Mouse (Mus musculus) neural tube, embryonic 11.5 days (tissue): ENCODE measurements around the gene Scfd2. TPM values are rescaled to one million over a fixed set of nuclear protein-coding genes. Genes with fewer than 3 reads are reported as not detected.

Source experiments
- ATAC-seq: fragments of 200-750 bp; cut with Nextera tagmentation; 2 replicates; pipeline ENCODE4 v1.8.0; 2017; ENCODE audit warnings: moderate number of reproducible peaks, mild to moderate bottlenecking, moderate TSS enrichment, moderate library complexity; ENCODE audit not compliant: insufficient read depth, low FRiP score, low TSS enrichment
- DNase-seq: peaks from one replicate; pipeline ENCODE4 v3.0.0-alpha.2; 2015; ENCODE audit warnings: low spot score
- H3K27ac ChIP-seq: fragments of 300-500 bp; sonication (generic); 2 replicates; pipeline ENCODE4 v1.5.1; 2014; ENCODE audit warnings: low read depth, mild to moderate bottlenecking, low read length
- H3K27me3 ChIP-seq: fragments of 300-500 bp; sonication (generic); 2 replicates; pipeline ENCODE4 v1.6.1; 2014; ENCODE audit warnings: mild to moderate bottlenecking, low read length, mixed read lengths; ENCODE audit not compliant: control insufficient read depth, insufficient read depth
- H3K36me3 ChIP-seq: fragments of 300-500 bp; sonication (generic); 2 replicates; pipeline ENCODE4 v1.6.1; 2014; ENCODE audit warnings: mild to moderate bottlenecking, low read length, moderate library complexity, mixed read lengths; ENCODE audit not compliant: control insufficient read depth, insufficient read depth
- H3K4me1 ChIP-seq: fragments of 300-500 bp; sonication (generic); 2 replicates; pipeline ENCODE4 v1.6.1; 2014; ENCODE audit warnings: low read length, mixed read lengths; ENCODE audit not compliant: control insufficient read depth, insufficient read depth
- H3K4me2 ChIP-seq: fragments of 300-500 bp; sonication (generic); 2 replicates; pipeline ENCODE4 v1.6.1; 2014; ENCODE audit warnings: low read depth, mild to moderate bottlenecking, moderate library complexity
- H3K4me3 ChIP-seq: fragments of 300-500 bp; sonication (generic); 2 replicates; pipeline ENCODE4 v1.5.1; 2014; ENCODE audit warnings: low read depth, low read length
- H3K9ac ChIP-seq: fragments of 300-500 bp; sonication (generic); 2 replicates; pipeline ENCODE4 v1.6.1; 2014; ENCODE audit warnings: mild to moderate bottlenecking, low read length
- H3K9me3 ChIP-seq: fragments of 300-500 bp; sonication (generic); 2 replicates; pipeline ENCODE4 v1.6.1; 2016; ENCODE audit warnings: low read length; ENCODE audit not compliant: control insufficient read depth
- WGBS: fragments of 180-500 bp; shearing (Covaris S2); extraction: QIAGEN DNeasy Blood & Tissue Kit; methylation state at CpG from one replicate; pipeline ENCODE4 v1.1.7; 2014; 5-methylcytosine and 5-hydroxymethylcytosine counted together
- polyA plus RNA-seq: library from polyadenylated mRNA; unstranded; fragments of >200 nt; fragmentation: Nextera tagmentation; extraction: Ambion mirVana; gene quantifications from 2 replicates; pipeline ENCODE4 v1.2.1, GENCODE M21; 2014

The Scfd2 gene
- polyA plus RNA-seq, 1 experiment from 2014 or later = 14.7 TPM

DNA sequence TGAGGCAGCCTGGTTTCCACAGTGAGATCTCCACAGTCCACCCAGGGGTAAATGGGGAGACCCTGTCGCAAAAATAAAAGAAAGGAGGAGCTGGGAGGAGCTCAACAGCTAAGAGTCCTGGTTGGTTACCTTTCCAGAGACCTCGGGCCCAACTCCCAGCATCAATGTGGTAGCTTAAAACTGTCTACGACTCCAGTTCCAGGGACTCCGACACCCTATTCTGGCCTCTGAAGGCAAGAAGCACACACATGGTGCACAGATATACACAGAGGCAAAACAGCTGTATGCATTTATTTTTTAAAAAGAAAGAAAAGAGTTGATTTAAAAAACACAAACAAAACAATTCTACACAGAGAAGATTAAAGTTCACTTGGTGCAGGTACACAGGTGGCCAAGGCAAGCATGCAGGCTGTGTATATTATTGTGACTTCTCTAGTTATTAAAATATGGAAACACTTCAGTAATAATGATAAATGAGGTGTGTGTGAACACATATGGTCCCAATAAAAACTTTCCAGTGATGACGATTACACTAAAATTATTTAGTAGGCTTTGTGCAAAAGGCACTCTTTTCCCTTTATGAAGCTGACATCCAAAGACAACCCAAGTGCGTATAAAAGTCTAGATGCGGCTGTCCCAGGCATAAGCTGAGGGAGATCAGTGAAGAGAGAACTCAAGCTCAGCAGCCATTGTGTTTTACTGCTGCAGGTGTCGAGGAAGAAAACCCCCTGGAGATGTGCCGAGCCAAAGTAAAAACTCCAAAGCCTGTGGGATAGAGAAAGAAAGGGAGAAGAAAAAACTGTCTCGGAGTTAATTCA, 83.8 kb downstream of the Scfd2 start:
- Histone ChIP-seq H3K4me2 (no peak overlapping the region), H3K9me3 (no peaks in the 10 kb centered on the region), H3K27ac (no peak overlapping the region), H3K4me1 (no peaks in the 10 kb centered on the region), H3K4me3 (no peak overlapping the region), H3K27me3 (no peaks in the 10 kb centered on the region), H3K36me3 (no peaks in the 10 kb centered on the region), H3K9ac (no peak overlapping the region)
- 49% methylated on average over 10 of the region's 10 CpGs for WGBS
- ATAC-seq = no peak
- no peak for DNase-seq

DNA sequence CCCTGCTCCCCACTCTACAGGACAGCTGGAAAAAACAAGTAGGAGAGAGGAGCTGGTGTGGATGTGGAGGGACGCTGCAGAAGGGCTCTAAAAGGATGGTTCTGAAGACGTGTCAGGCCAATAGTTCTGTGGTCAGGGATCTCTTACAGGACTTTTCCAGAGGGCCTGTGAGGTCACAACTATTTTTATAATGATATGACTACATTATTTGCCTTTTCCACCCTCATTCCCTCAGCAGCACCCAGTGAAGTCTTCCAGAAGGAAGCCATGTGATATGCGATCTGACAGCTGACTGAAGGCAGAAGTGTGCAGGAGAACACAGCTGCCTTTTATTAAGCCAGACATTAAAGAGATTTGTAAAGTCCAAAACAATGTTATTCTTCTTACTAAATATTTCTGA, 85.7 kb downstream of the Scfd2 start:
- H3K4me2 ChIP-seq = no peak overlapping the region
- ATAC-seq (no peak), DNase-seq (no peak)
- H3K27ac ChIP-seq = no peak overlapping the region
- no peaks in the 10 kb centered on the region for H3K9me3 ChIP-seq
- H3K4me3 ChIP-seq = no peak overlapping the region
- WGBS = 68% methylated on average over 3 of the region's 3 CpGs
- H3K36me3 ChIP-seq = no peaks in the 10 kb centered on the region
- H3K27me3 ChIP-seq = no peaks in the 10 kb centered on the region
- no peak overlapping the region for H3K9ac ChIP-seq
- H3K4me1 ChIP-seq = no peaks in the 10 kb centered on the region

GRCm38 (mm10) chr5:74438353-74438752, 93.2 kb downstream of the Scfd2 start:
- H3K4me1 ChIP-seq = no peaks in the 10 kb centered on the region
- DNase-seq = no peak
- H3K4me2 ChIP-seq = no peak overlapping the region
- ATAC-seq = no peak
- H3K9ac ChIP-seq = no peak overlapping the region
- H3K4me3 ChIP-seq = no peak overlapping the region
- no peaks in the 10 kb centered on the region for H3K27me3 ChIP-seq
- H3K36me3 ChIP-seq = no peaks in the 10 kb centered on the region
- WGBS = 87% methylated on average over 8 of the region's 8 CpGs
- H3K9me3 ChIP-seq = no peaks in the 10 kb centered on the region
- H3K27ac ChIP-seq = no peak overlapping the region

- peak overlapping the region; percentile 10 for H3K4me2 ChIP-seq
- H3K4me1 ChIP-seq = no peaks in the 10 kb centered on the region
- H3K9me3 ChIP-seq = no peaks in the 10 kb centered on the region
- H3K27me3 ChIP-seq = no peaks in the 10 kb centered on the region
- H3K27ac ChIP-seq = no peak overlapping the region
- ATAC-seq (no peak), DNase-seq (peak; percentile 77)
- no peak overlapping the region for H3K9ac ChIP-seq
- 6% methylated on average over 9 of the region's 9 CpGs for WGBS
- no peaks in the 10 kb centered on the region for H3K36me3 ChIP-seq
- no peak overlapping the region for H3K4me3 ChIP-seq
These were observed 97.9 kb downstream of the Scfd2 start for GRCm38 (mm10) chr5:74433580-74434147.

- Histone ChIP-seq H3K9ac (no peak overlapping the region), H3K36me3 (no peaks in the 10 kb centered on the region), H3K4me1 (no peaks in the 10 kb centered on the region), H3K27me3 (no peaks in the 10 kb centered on the region), H3K27ac (no peak overlapping the region), H3K4me2 (peak overlapping the region; percentile 19), H3K4me3 (no peak overlapping the region), H3K9me3 (no peaks in the 10 kb centered on the region)
- WGBS = 12% methylated on average over 14 of the region's 14 CpGs
- peak; percentile 76; the same call in 1 of the 2 replicates for ATAC-seq
- peak; percentile 56 for DNase-seq
These were observed 98.5 kb downstream of the Scfd2 start for GRCm38 (mm10) chr5:74432879-74433539.

- 88% methylated on average over 5 of the region's 5 CpGs for WGBS
- Histone ChIP-seq H3K9me3 (no peaks in the 10 kb centered on the region), H3K36me3 (no peaks in the 10 kb centered on the region), H3K4me3 (no peak overlapping the region), H3K4me2 (no peak overlapping the region), H3K27ac (no peak overlapping the region), H3K4me1 (no peaks in the 10 kb centered on the region), H3K27me3 (no peaks in the 10 kb centered on the region), H3K9ac (no peak overlapping the region)
- ATAC-seq = no peak
- DNase-seq = no peak
These were observed 110.9 kb downstream of the Scfd2 start for GRCm38 (mm10) chr5:74420615-74421132.

DNA sequence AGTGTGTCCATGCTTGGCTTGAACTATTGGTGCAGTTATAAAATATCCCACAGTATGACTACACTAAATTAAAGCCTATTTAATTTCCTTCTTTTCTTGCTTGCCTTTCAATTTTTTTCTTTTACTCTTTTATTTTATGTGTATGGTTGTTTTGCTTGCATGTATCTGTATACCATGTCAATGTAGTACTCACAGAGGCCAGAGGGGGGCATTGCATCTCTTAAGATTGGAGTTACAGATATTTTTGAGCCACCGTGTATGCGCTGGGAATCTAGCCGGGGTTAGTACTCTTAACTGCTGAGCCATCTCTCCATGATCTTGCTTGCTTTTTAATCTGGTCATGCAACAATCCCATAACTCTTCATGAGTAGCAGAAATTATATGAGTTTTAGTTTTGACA, 119.0 kb downstream of the Scfd2 start:
- ATAC-seq (no peak), DNase-seq (no peak)
- no peak overlapping the region for H3K4me3 ChIP-seq
- no peaks in the 10 kb centered on the region for H3K36me3 ChIP-seq
- no peaks in the 10 kb centered on the region for H3K9me3 ChIP-seq
- WGBS = 96% methylated on average over 3 of the region's 3 CpGs
- no peaks in the 10 kb centered on the region for H3K4me1 ChIP-seq
- no peak overlapping the region for H3K4me2 ChIP-seq
- no peak overlapping the region for H3K27ac ChIP-seq
- H3K9ac ChIP-seq = no peak overlapping the region
- no peaks in the 10 kb centered on the region for H3K27me3 ChIP-seq

GRCm38 (mm10) chr5:74404887-74405286, 126.7 kb downstream of the Scfd2 start:
- H3K27me3 ChIP-seq = no peaks in the 10 kb centered on the region
- no peak overlapping the region for H3K4me2 ChIP-seq
- 75% methylated on average over 4 of the region's 5 CpGs for WGBS
- DNase-seq = peak; percentile 27
- H3K4me3 ChIP-seq = no peak overlapping the region
- H3K9ac ChIP-seq = no peak overlapping the region
- no peak overlapping the region for H3K27ac ChIP-seq
- H3K36me3 ChIP-seq = no peaks in the 10 kb centered on the region
- no peak for ATAC-seq
- H3K9me3 ChIP-seq = no peaks in the 10 kb centered on the region
- no peaks in the 10 kb centered on the region for H3K4me1 ChIP-seq
